Mouse (Mus musculus) embryo, embryonic 11.5 days (tissue): ENCODE measurements around the gene Rbbp8nl.
"Not testable (repeated sequence)": the region's sequence is repeated elsewhere in the genome, so short reads cannot be mapped to it uniquely, and the experiment has no call there.

Experiments used
- DNase-seq: peaks from one replicate; pipeline ENCODE4 v3.0.0-alpha.2; 2012; ENCODE audit warnings: low read depth, low spot score

Rbbp8nl gene

DNA sequence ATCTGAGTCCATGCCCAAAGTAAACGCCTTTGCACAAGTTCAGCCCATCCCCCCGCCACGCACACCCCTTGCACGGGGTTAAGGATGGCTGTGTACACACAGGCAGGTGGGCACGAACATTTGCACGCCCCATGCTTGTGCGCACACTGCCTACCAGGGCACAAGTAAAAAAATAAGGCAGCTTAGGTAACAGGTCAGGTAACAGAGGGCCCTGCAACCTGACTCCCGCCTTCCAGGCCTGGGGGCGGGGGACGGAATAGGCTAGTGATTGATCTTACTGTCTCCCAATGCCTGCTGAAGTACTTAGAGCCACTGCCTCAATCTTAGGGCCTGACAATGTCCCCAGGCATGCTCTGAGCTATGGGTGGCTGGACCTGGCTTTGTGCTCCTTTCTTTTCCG, 713 bp downstream of the Rbbp8nl start:
- no peak for DNase-seq

DNA sequence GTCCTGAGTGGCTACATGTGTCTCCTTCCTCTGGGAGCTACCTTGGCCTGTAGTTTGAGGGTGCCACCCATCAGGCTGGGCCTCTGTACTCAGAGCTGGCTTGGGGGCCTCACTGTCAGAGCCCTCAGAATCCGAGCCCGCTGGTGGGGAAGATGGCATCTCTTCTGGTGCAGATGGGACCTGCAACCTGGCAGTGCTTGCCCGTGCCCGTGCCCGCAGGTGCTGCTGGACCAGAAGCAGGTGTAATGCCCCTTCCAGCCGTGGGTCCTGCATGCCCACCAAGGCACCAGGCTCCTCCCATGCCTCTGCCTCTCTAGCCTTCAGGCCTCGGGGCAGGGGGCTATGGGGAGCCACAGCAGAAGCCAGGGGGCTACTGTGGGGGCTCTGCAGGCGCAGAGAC, 10.4 kb downstream of the Rbbp8nl start:
- no peak for DNase-seq

DNA sequence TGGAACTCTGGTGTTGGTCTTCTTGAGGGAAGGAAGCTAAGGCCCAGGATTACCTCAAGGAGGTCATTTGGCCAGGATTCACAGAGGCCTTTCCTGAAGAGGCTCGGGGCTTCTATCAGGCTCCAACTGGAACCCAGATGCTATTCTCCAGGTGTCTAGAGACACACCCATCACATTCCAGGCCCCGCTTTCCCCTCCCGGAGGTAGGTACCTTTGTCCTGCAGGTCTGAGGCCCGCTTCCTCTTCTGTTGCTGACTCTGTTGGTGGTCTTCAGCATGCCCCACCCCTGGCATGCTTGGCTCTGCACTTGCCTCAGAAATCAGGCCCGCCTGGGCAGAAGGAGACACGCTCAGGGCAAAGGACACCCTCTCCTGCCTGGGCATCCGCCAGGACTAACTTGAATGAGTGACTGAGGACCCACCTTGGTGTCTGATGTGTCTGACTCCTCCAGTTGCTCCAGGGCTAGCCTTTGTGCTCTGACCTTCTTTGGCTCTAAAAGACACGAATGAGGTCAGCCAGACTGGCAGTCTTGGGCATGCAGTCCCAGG, 11.8 kb downstream of the Rbbp8nl start:
- DNase-seq = no peak

DNA sequence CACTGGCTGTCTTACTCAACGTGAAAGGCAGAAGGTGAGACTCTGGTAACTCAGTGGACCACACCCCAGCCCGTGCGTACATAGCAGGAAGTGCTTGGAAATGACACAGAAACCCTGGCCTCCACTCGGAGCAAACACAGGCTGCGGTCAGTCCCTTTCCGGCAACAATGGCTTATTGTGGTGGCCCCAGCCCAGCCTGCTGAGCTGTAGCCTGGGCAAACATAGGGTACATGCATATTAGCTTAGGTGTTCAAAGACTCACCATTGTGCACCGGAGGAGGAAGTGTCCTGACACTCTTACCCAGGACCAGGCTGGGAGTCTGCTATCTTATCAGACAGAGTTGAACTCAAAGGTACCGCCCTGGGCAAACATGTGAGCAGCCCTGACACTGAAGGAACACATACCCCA, 12.8 kb downstream of the Rbbp8nl start:
- DNase-seq = no peak

DNA sequence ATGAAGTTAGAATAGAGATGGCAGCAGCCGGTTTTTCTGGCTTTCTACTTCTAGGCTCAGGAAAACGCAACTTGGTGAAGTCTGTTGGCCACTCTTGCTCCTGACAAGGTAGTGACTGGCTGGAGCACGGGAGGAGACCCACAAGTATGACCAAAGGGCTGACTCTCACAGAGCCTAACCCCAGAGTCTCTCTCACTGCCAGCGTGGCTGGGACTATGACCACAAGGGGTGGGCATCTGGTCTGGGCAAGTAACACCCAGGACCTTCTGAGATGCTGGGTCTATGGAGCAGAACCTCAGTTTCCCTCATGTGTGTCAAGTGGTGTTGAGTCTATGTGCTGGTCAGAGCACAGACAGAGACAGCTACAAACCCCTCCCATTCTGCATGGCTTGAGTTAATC, 13.3 kb downstream of the Rbbp8nl start:
- no peak for DNase-seq

DNA sequence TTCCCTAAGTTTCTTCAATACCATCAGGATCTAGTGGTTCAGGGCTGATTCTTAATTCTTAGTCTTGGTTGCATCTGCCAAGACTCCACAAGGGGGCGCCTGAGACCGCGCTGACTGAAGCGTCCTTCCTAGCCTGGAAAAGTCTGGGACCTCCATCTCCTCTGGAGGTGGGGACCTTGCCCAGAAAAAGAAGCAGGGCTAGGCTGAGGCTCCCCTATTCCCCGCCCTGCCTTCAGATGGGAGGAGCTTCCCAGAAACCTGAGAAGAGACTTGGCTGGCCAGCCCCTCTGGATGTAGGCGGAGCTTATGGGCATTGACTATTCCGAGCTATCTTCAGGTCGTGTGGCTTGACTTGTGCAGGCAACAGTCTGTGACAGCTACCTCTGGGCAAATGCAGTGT, 13.8 kb downstream of the Rbbp8nl start:
- peak; percentile 86 for DNase-seq

DNA sequence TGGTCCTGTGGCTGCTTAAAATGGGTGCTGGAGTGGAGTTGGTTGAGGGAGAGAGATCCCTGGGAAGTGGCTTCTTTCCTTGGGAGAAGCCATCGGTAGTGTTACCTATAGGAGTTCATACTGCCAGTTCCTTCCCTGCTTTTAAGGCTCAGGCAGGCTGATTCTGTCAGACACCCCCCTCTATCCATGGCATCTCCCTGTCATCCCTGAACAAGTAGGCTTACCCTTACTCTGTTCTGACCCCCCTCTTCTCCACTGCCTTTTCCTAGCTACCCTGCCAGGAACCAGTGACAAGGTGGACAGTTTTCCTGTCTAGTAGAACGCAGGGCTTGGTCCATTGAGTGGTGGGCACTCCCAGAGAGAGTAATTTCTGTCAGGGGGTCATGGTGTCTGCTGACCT, 15.2 kb downstream of the Rbbp8nl start:
- no peak for DNase-seq

DNA sequence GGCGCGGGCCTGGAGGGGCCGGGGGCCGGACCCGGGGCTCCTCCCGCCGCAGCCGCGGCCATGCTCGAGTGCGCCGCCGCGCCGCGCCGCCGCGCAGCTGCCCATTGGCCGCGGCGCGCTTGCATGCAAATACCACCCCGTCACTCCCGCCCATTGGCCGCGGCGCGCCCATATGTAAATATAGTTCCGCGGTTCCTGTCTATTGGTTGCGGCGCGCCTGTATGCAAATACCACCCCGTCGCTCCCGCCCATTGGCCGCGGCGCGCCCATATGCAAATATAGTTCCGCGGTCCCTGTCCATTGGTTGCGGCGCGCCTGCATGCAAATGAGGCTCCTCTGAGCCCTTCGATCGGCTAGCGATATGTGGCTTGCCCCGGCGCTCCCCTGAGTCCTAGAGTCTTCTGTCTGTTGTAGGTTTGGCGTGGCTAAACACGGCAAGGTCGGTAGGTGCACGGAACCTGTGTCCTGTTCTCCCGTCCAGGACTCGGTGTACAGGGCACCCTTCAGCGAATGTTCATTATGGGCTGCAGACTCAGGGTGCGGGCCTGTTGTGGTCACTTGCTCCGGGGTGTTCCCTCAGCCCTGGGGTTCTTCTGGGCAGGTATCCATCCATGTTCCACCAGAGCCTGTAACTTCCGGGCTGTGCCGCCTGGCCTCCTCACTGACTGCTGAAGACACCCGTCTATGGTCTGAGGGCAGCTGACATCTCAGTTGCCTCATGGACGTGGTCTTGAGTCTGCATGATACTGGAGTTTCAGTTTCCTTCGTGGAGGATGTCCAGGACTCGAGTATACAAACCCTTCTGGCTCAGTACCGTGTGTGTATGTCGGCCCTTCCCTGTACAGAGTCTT, 16.1 kb downstream of the Rbbp8nl start, which contains the start of gene Cables2:
Cables2 (minus strand) TSS at position 103 of the 851 bp plus-strand sequence.
- DNase-seq = peak; percentile 93

DNA sequence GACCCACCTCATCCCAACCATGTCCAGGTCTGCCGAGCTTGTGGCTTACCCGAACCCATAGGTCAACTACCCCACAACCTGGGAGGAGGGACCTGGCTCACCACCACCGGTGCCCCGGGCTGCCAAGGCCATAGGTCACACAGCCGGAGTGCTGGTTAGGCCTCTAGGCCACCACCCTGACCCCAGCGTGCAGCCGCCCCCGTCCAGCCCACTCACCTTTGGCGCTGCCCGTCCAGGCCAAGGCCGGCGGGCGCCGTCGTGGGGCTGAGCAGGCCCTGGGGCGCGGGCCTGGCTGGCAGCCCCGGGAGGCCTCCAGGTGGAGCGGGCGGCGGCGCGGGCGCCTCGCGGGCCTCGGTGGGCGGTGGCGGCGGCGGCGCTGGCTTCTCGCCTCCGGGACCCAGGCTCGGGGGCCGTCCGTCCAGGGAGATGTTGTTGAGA, 16.8 kb downstream of the Rbbp8nl start:
- DNase-seq = no peak

DNA sequence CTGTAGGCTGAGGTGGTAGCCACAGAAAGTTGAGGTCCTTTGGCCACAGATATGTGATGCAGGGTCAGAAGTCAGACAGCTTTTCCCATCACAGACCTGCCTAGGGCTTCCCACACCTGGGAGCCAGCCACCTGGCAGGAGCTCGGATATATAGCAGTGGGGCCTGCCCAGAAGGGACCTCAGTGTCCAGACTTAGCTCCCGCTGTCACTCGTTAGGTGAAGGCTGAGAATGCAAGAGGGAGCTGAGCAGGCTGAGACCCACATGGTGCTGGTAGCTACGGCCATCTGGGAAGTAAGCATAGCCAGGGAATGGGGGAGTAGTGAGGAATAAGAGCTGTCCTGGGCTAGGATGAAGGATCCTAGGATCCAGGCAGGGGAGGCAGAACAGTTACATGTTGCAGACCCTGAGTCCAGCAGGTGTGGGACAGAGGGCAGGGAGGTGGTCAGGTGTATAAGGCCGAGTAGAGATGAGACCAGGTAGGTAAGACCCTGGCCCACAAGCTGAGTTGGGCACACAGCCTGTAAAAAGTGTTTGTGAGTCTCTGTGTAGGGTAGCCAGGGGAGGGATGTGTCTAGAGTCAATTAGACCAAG, 17.8 kb downstream of the Rbbp8nl start:
- DNase-seq = no peak

DNA sequence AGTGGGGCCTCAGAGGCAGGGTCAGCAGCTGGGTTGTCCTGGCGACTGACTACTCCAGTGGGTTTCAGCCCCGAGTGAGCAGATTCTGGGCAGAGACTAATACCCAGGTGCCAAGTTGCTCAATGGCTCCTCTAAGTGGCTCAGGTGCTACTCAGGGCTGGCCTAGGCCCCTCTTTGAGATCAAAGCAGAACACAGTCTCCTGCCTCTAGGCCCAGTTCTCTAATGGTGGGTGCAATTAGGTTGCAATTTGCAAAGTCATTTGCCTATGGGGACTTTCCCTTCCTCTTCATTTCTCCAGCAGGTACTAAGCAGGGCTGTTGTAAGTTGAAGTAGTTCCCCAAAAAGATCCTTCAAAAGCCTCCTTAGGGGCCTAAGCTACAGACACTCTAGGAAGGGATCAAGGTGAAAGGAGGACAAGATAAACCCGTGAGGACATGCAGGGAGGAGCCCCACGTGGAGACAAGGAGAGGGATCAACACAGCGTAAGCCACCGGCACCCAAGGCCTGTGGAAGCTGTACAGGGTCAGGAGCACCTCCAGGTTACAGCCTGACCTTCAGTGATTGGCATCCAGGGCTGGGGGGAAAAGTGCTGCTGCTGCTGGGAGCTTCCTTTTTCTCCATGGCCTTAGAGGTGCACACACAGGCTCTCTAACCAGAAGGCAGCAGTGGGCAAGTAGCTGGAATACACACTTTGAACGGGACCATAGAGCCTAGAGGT, 19.0 kb downstream of the Rbbp8nl start:
- no peak for DNase-seq

DNA sequence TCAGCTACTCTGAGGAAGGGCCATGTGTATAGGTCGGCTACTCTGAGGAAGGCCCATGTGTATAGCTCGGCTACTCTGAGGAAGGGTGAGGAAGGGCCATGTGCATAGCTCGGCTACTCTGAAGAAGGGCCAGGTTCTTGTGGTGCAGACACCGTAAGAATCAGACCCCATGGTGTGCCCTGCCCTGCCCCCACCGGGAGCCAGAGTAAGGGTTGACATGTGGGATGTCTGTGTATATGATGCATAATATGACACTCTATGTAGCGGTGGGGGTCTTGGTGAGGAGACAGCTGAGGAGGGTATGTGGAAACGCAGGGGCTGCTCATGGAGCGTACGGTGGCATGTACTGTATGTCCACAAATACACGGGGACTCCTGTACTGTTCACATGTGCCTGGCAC, 20.4 kb downstream of the Rbbp8nl start:
- no peak for DNase-seq

DNA sequence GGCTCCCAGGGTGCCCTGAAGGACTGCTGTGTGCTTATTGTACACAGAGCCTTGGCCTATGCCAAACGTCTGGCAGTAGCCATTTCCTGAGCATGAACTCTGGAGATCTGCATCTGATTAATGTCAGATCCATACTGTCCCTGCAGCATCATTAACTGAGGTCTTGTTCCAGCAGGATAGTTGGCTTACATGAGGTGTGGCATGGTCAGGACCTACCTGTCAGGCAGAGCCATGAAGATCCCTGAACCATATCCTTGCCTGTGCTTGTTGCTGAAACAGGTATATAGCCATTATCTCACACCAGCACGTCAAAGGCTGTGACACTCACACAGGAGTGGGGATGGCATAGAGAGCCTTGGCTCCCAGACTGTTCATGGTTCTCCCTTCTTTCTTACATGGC, 21.7 kb downstream of the Rbbp8nl start:
- no peak for DNase-seq

DNA sequence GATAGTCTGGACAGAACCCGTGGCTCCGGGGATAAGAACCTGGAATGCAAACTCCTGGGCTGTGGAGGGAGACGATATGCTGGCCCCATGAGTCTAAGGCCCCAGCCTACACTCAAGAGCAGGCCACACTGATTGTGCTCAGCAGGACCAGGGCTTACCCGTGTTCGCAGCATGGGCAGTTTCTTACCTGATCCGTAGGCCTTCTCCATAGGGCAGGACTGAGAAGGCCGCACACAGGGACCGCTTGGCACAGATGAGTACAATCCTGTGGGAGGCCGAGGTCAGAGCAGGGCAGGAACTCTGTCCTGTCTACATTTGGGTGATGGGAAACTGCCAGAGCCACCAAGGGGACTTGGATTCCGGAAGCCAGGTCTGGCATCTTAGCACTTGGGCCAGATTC, 26.8 kb downstream of the Rbbp8nl start:
- DNase-seq = no peak

DNA sequence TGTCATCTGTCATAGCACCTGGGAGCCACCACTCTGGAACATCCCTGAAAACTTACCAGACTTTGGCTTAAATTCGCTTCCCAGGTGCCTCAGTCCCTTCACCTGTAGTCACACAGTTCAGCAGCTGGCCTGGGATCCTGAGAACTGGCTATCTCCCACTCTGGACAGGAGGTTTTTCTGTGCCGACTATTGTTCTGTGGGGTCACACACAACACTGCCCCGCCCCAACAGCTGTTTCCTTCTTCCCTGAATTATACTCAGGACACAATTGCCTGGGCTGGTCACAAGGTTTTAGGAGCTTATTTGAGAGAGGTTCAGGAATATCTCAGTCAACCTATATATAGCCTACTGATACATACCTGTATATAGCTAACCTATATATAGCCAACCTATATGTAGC, 27.2 kb downstream of the Rbbp8nl start:
- no peak for DNase-seq

DNA sequence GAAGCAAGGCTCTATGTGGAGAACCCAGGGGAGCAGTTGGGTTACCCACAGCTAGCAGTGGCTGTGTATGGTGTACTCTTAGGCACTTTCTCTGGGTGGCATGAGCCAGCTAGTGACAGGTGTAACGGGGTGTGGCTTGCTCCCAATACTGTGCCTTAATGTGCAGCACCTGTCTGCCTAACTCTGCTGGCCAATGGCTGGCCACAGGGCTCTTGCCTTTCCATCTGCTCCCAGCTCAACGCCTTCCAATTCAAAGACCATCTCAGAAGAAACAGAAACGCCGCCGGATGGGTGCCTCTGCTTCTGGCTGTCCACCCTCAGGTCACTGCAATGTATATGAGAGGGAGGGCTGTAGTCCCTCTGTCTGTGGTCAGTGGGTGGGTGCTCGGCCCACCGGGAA, 27.8 kb downstream of the Rbbp8nl start:
- no peak for DNase-seq

DNA sequence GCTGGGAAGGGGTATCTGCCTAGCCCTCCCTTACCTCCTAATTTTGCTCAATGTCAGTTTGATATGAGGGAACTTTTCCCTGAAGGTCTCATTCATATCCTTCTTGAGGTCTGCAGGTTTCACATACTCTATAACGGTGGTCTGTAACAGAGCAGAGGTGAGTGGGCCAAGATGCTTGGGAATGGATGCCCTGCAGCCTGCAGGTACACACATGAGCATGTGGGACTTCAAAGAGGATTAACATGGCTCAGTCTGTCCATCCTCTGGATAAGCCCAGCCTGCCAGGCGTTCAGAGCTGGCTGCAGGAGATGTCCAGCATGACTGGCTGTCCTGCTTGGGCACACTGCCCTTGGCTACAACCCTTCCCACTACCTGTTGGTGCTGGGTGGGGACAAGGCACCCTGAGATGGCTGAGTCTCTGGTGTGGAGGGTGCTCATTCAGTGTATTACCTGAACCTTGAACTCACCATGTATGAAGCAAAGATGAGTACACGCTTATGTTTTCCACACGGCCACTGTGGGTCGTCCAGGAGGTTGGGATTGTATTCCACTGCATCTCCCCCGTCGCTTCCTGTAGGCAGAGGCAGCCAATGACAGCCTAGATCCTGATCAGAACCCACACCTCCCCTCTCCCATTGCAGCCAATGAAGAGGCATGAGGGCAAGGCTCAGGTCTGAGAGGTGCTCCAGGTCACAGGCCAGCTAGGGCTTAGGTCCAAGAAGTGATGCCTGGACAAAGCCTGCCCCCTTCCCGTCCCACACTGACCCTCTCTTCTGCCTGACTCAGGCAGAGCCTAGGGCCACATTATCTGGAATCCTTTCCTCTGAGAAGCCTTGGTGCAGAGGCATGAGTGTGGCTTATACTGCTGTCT, 28.8 kb downstream of the Rbbp8nl start:
- DNase-seq = no peak

DNA sequence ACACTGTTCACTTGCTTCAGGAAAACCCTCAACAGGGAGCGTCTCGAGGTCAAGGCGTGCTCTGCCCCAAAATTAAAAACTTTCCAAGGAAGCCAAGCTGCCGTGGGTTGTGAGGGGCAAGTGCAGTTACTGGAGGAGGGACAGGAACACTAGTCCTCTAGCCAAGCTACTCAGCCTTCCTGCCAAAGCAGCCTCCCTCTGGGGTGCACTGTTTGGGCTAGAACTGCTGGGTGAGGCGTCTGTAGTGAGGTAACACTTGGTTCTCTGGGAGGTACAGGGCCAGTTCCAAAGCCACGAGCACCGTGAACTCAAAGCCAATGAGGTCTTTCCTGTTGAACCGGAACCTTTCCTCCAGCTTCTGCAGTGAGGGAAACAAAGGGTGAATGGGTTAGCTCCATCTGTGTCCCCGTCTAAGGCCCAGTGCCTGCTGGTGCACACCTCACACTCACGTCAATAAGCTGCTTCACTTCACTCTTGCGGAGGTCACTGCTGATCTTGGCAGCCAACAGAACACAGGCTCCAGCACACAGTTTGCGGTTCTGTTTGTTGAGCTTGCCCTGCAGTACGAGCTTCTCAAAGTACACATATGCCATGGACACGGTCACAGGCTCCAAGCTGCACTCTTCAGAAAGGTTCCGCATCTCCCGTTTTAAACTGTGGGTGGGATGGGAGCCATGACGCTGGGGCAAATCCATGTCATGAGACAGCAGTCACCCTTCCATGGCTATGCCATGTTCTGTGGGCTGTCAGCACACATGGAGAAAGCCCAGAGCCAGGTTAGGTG, 29.7 kb downstream of the Rbbp8nl start:
- not testable (repeated sequence) for DNase-seq

DNA sequence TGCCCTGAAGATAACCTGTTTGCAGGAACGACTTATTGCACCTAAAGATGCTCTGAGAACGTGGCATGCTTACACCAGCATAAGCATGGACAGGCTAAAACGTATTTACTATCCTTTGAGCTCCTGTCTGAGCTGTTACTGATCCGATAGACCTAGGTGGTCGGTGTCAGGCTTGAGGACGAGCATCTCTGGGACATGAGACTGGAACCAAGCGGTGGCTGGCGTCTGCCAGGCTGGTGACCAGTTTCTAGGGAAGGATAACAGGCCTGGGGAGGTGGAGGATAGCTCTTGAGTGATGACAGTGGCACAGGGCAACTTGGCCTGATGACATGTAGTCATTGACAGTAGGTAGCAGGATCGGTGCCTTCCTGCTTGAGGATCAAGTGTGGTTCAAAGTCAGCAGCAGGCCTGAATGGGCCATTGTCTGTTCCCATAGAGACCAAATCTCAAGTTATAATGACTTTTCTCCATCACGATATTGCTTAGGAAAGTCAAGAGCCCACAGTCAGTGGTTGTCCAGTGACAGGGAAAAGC, 30.7 kb downstream of the Rbbp8nl start:
- not testable (repeated sequence) for DNase-seq
